Mouse (Mus musculus) c-Kit-positive CD71-positive TER-119-negative erythroid progenitor cells, embryonic 14.5 days (primary cell): Measurements from ENCODE around the gene Krit1.
A peak's percentile ranks its signal among the peaks of the same experiment; 100 is the strongest.
"Not testable (repeated sequence)": the region's sequence is repeated elsewhere in the genome, so short reads cannot be mapped to it uniquely, and the experiment has no call there.

Experiments
- DNase-seq: peaks from one replicate; pipeline ENCODE4 v3.0.0-alpha.2; 2013; ENCODE audit warnings: low read depth

Krit1 gene

GRCm38 (mm10) chr5:3802433-3803291, at the start of gene Krit1, which contains the start of gene Ankib1:
Gene Krit1, plus strand, starts transcription at chr5:3803184.
Gene Ankib1, minus strand, starts transcription at chr5:3802925.
- DNase-seq, result peak; percentile 81

GRCm38 (mm10) chr5:3771512-3771911, 31.5 kb upstream of the Krit1 start:
- DNase-seq, result no peak

GRCm38 (mm10) chr5:3772017-3772416, 31.0 kb upstream of the Krit1 start:
- DNase-seq, result no peak

GRCm38 (mm10) chr5:3782670-3783069, 20.3 kb upstream of the Krit1 start:
- DNase-seq, result no peak

GRCm38 (mm10) chr5:3783947-3784681, 18.9 kb upstream of the Krit1 start:
- no peak for DNase-seq

- DNase-seq, result no peak
Observed at GRCm38 (mm10) chr5:3784751-3785496, 18.1 kb upstream of the Krit1 start.

GRCm38 (mm10) chr5:3787548-3787947, 15.4 kb upstream of the Krit1 start:
- DNase-seq, result no peak

GRCm38 (mm10) chr5:3791048-3791447, 11.9 kb upstream of the Krit1 start:
- no peak for DNase-seq

GRCm38 (mm10) chr5:3797101-3797500, 5.9 kb upstream of the Krit1 start:
- not testable (repeated sequence) for DNase-seq

- DNase-seq, result not testable (repeated sequence)
Observed at GRCm38 (mm10) chr5:3798656-3799055, 4.3 kb upstream of the Krit1 start.

- DNase-seq, result no peak
Observed at GRCm38 (mm10) chr5:3800041-3800440, 2.9 kb upstream of the Krit1 start.

GRCm38 (mm10) chr5:3800881-3801280, 2.1 kb upstream of the Krit1 start:
- no peak for DNase-seq

- DNase-seq, result peak; percentile 33
Observed at GRCm38 (mm10) chr5:3801672-3802432, 1.1 kb upstream of the Krit1 start.

GRCm38 (mm10) chr5:3803292-3804165, 545 bp downstream of the Krit1 start:
- DNase-seq, result peak; percentile 34

GRCm38 (mm10) chr5:3808472-3808871, 5.5 kb downstream of the Krit1 start:
- no peak for DNase-seq

- peak; percentile 9 for DNase-seq
Observed at GRCm38 (mm10) chr5:3834107-3834506, 31.1 kb downstream of the Krit1 start.

- DNase-seq, result no peak
Observed at GRCm38 (mm10) chr5:3845026-3845425, 42.0 kb downstream of the Krit1 start, which contains the start of gene Lrrd1. Gene Lrrd1, plus strand, starts transcription at chr5:3845173.

GRCm38 (mm10) chr5:3870161-3870560, 67.2 kb downstream of the Krit1 start:
- DNase-seq, result no peak

- DNase-seq, result no peak
Observed at GRCm38 (mm10) chr5:3872348-3872747, 69.4 kb downstream of the Krit1 start.

- no peak for DNase-seq
Observed at GRCm38 (mm10) chr5:3873485-3873884, 70.5 kb downstream of the Krit1 start.
